Mouse (Mus musculus): ENCODE results near the gene Cacna1c. TPM values are rescaled to one million over a fixed set of nuclear protein-coding genes. Genes with fewer than 3 reads are reported as not detected.
A peak's percentile ranks its signal among the peaks of the same experiment; 100 is the strongest.

The Cacna1c gene
- polyA plus RNA-seq, 1 experiment = 29.3 TPM

DNA sequence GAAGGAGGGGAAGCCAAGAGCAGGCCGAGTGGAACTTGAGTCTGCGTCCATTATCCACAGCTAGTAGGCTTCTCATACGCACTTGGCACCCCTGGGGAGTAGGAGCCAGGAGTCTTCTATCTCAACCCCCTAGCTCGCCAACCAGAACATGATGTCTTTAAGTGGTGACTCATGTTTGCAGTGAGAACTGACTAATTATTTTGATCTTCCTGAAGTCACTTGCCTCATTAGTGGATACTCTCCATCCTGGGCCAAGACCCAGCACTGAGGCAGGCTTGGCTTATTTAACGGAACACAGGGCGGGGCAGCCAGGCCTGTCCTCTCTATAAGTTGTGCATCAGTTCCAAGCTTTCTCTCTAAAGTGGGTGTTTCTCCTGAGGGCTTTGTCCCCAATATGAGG lies 177.3 kb downstream of the Cacna1c start:
- DNase-seq (ENCODE audit: extremely low spot score in 1 of 2, low spot score in 1 of 2) = peak in 1 of 2 experiments; percentile 28

DNA sequence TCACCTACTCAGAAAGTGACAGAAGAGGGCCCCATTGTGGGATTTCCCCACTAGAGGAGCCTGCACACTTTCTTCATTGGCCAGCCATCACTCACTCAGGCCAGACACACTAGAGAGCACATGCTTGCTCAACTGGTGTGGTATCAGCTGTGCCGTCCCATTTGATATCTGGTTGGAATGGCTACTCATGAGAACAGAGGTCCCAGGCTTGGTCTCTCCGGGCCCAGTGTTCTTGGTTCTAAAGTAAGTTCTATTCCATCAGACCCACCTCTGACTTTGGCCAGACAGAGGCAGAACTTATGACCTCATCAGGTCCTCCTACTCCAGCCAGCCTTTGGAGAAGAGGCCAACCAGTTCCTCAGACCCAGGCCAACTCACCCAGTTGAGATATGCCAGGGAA lies 178.0 kb downstream of the Cacna1c start:
- DNase-seq (ENCODE audit: extremely low spot score in 1 of 2, low spot score in 1 of 2) = no peak

- no peak for DNase-seq (ENCODE audit: extremely low spot score in 1 of 2, low spot score in 1 of 2)
Observed at GRCm38 (mm10) chr6:119017498-119017897, 178.7 kb downstream of the Cacna1c start.

- no peak for DNase-seq (ENCODE audit: extremely low spot score in 1 of 2, low spot score in 1 of 2)
Observed at GRCm38 (mm10) chr6:119015346-119015745, 180.9 kb downstream of the Cacna1c start.

GRCm38 (mm10) chr6:119013168-119014098 lies 182.8 kb downstream of the Cacna1c start:
- DNase-seq (ENCODE audit: extremely low spot score in 1 of 2, low spot score in 1 of 2) = no peak

DNA sequence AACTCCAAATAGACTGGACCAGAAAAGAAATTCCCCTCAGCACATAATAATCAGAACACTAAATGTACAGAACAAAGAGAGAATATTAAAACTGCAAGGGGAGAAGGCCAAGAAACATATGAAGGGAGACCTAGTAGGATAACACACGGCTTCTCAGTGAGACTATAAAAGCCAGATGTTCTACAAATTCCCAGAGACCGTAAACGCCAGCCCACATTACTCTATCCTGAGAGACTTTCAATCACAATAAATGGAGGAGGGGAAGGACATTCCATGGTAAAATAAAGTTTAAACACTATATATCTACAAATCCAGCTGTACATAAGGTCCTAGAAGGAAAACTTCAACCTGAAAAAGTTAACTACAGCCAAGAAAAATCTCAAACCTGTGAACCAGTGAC lies 185.3 kb downstream of the Cacna1c start:
- DNase-seq (ENCODE audit: extremely low spot score in 1 of 2, low spot score in 1 of 2) = no peak

GRCm38 (mm10) chr6:119009526-119009925 lies 186.7 kb downstream of the Cacna1c start:
- no peak for DNase-seq (ENCODE audit: extremely low spot score in 1 of 2, low spot score in 1 of 2)

- no peak for DNase-seq (ENCODE audit: extremely low spot score in 1 of 2, low spot score in 1 of 2)
Observed at GRCm38 (mm10) chr6:119008638-119009166, 187.5 kb downstream of the Cacna1c start.

DNA sequence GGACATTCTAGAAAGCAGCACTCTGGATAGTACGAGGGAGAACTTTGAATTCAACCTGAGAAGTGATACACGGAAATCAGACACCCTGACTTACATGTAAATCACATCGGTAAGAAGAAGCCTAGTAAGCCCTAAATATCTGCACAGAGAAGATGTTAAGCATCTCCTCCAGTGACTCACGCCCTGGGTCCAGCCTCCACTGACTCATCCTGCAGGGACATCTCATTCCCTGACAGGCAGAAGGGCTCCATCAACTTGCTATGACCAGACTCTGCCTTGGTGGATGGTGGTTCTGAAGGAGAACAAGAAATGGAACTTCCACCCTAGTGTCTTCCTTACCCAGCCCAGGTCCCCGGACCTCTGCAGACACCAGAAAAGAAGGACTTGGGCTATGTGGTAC lies 191.6 kb downstream of the Cacna1c start:
- no peak for DNase-seq (ENCODE audit: extremely low spot score in 1 of 2, low spot score in 1 of 2)

DNA sequence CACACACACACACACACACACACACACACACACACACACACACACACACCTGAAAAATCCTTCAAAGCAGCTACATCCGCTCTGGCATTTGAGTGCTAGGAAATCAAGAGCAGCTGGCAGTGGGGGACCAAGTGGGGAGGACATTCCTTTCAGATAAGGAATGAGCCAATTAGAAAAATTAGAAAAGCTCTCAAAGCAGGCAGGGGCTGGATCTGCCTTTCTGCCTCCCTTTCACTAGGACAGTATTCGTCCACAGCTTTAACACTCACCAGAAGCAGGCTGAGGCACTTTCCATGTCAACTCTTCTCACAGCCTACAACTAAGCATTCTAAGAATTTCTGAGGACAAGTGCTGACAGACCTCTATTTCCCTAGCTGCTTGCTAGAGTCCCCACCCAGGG lies 194.8 kb downstream of the Cacna1c start:
- no peak for DNase-seq (ENCODE audit: extremely low spot score in 1 of 2, low spot score in 1 of 2)

DNA sequence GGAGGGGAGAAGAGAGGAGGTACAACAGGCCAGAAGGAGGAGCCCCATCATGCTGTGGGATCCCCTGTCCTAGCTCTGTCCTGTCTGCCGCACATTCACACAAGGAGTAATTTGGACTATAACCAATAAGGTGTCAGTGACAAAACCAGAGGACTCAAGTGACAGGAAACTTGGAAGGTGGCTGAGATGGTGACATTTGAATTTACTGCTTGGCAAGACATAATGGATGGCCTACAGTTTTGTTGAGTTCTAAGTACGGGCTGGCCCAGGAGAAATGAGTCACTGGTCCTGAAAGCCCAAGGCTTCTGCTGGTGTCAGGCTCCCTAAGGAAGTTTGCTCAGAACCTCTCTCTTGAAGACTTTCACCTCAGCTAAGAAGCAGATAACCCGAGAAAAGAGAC lies 196.0 kb downstream of the Cacna1c start:
- no peak for DNase-seq (ENCODE audit: extremely low spot score in 1 of 2, low spot score in 1 of 2)

GRCm38 (mm10) chr6:118999329-118999875 lies 196.8 kb downstream of the Cacna1c start:
- no peak for DNase-seq (ENCODE audit: extremely low spot score in 1 of 2, low spot score in 1 of 2)

- DNase-seq (ENCODE audit: extremely low spot score in 1 of 2, low spot score in 1 of 2) = no peak
Observed at GRCm38 (mm10) chr6:118997397-118997796, 198.8 kb downstream of the Cacna1c start.

DNA sequence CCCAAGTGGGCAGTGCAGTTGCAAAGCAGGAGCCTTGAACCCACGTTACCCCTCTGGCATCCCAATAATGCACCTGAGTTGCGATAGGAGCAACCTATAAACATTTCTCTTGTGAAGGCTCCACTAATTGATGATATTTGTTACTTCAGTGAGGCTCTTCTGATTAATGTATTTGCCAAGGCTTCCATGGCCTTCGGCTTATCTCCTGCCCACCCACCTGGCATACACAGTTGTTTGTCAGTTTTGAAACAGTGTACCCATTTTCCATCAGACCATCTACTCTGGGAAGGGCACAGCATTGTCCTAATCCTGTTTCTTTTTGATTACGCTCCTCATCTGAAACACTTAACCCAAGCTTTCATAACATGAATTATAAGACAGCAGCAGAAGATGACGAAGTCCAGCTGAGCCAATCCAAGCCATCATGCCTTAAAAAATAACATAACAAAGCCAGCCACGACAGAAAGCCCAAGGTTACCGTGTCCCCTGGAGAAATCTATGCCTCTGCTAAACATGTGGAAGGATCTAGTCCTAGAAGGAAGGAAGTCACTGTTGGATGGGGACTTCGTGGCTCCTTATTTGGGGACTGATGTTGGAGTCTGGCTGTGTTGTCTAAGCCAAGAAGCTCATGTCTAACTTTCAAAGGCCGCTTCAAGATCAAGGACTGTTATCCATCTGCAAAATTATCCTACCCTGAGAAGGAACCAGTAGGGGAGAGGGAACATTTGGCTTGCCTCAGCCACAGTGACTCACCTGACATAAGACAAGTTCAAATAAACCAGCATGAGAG lies 201.8 kb downstream of the Cacna1c start:
- no peak for DNase-seq (ENCODE audit: extremely low spot score in 1 of 2, low spot score in 1 of 2)

DNA sequence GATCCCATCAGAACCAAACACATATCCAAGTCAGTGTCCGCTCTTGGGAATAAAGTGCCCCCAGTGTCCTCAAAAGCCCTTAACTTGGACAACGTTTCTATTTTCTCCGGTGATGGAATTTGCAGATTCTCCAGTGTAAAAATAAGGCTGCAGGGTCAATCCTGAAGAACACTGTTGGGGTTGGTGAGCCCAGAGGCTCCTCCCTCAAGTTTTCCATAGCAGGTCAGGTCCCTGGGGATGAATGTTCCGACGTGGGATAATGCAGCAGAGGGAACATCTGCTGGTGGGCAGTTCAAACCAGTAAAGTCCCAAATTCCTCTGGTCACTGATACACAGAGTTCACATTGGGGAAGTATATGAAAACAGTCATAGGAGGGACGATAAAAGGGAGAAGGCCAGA lies 203.8 kb downstream of the Cacna1c start:
- no peak for DNase-seq (ENCODE audit: extremely low spot score in 1 of 2, low spot score in 1 of 2)

DNA sequence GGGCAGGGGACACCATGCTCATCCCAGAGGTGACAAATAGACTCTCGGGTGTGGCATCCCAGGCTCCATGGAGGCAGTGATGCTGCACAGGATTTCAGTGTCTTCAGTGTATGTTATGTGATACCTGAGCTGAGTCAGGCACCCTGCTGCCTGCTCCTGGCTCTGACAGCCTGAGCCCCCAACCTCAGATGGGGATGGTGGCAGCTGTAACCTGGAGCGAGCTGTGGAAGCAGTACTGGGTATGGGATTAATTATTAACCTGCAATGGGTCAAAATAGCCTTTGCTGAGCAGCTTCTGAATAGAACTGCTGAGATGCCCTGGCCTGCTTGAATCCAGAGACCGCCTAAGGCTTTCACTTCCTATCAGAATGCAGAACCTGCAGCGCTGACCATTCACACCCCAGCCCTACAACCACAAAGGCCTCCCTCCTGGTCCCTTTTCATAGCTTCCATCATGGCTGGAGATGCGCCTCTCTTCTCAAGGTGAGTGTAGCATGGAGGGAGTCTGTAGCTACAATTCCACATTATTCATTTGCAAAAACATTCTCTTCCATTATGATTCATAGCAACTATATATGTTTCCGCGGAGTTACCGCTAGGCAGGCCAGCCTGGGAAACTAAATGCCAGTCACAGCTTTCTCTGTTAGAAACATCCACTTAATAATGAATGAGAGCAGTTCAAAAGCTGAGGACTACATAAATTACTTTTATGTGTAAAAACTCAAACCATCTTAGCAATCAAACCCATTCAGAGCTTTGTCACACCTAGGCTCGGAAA lies 206.0 kb downstream of the Cacna1c start:
- no peak for DNase-seq (ENCODE audit: extremely low spot score in 1 of 2, low spot score in 1 of 2)

DNA sequence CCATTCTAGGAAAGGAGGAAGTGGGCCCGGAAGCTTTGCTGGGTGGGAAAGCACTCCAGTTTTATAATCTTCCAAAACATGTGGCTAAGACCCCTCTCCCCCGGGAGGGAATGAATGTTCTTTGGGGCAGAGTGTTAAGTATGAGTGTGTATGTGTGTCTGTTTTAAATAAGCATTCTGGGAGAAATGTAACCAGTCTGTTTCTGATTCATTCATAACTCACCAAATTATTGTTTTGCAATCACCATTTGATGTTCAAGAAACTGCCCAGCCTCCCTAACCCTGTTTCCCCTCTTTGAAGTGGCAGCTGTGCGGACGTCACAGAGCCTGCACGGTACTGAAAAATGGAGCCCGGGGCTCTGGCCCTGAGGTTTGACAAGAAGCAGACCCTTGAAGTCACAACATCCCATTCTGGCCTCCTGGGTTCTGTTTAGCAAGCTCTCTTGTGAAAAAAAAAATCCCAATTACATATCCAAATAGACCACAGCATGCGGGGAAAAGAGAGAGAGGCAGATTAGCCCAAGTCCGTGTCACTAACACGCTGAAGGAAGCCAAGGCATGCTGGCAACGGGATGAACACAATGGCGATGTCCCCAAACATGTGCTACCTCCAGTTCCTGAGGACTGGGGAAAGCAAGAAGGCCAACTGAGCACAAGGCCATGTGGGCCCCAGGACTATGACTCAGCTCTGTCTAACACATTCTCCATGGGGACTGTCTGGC lies 211.9 kb downstream of the Cacna1c start:
- no peak for DNase-seq (ENCODE audit: extremely low spot score in 1 of 2, low spot score in 1 of 2)

DNA sequence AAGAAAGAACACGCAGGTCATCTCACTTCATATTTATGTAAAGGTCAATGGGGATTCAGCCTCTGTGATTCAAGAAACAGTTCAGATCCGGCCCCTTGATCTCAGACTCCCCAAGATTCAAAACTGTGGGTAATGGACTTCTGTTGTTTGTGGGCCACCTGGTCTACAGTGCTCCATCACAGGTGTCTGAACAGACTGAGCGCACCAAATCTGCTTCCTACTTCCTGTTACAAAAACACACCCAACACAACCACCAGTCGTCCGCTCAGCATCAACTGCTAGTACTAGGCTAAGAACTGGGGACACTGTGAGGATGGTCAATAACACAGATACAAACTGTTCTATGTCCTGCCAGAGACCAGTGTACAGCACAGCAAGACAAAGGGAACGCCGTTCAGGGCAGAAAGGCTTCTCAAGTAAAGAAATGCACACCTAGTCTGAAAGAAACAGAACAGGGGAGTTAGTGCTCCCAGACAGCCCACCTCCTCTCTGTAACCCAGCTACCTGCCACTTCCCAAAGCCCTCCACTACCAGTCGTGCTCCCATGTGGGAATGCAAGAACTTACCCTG lies 212.7 kb downstream of the Cacna1c start:
- DNase-seq (ENCODE audit: extremely low spot score in 1 of 2, low spot score in 1 of 2) = no peak

GRCm38 (mm10) chr6:118980265-118980664 lies 216.0 kb downstream of the Cacna1c start:
- DNase-seq (ENCODE audit: extremely low spot score in 1 of 2, low spot score in 1 of 2) = peak in 1 of 2 experiments; percentile 25
